Mouse (Mus musculus): ENCODE measurements around the gene Ucn. TPM values are rescaled to one million over a fixed set of nuclear protein-coding genes. Genes with fewer than 3 reads are reported as not detected.
A peak's percentile ranks its signal among the peaks of the same experiment; 100 is the strongest.

The Ucn gene
- total RNA-seq (2015) (not detected in 2 replicates), total RNA-seq (2017) (not detected in 2 replicates)

DNA sequence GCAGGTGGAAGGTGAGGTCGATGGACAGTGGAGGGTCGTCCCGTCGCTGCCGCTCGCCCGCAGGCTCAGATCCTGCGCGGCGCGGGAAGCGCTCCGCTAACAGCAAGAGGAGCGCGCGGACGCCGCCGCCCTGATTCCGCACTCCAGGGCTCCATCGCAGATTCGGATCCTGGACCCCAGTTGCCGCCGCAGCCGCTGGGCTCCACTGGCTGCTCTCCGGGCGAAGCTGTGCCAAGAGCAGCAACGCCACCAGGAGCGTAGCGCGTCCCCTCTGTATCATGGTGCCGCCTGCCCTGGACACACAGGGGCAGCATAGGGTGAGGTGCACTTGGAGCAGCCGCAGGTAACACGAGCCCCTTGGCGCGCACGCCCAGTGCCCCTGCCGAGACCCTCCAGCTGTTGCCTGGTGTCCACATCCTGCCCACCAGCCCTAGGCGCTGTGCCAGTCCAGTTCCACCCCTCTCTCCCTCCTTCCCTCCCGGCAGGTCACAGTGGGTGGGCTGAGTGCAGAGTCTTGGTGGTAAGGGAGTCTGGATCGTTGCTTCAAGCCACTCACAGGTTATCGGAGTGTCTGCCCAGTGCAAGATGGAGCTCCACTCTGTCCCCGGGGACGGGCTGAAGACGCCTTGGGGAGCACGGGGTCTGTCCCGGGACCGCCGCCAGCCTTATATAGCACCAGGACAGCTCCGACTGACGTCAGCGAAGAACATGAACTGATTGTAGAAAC is at the start of gene Ucn:
Ucn (minus strand) TSS at position 589 of the 727 bp plus-strand sequence.
- no peak for ATAC-seq (ENCODE audit: poor library complexity, severe bottlenecking)

DNA sequence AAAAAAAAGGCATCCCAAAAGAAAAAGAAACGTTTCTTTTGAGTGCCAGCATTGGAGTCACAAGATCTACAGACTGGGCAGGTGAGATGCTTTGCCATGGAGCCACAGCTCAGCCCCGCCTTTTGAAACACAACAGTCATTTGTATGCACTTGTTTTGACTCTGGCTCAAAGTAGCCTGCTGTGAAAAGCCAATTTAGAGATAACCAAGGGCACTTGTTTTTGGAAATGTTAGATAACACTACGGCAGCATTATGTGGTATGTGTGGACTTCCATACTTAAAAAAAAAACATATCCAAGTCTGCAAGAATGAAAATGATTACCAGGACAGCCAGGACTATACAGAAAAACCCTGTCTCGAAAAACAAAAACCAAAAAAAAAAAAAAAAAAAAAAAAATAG is 45.0 kb upstream of the Ucn start:
- no peak for ATAC-seq (ENCODE audit: poor library complexity, severe bottlenecking)

DNA sequence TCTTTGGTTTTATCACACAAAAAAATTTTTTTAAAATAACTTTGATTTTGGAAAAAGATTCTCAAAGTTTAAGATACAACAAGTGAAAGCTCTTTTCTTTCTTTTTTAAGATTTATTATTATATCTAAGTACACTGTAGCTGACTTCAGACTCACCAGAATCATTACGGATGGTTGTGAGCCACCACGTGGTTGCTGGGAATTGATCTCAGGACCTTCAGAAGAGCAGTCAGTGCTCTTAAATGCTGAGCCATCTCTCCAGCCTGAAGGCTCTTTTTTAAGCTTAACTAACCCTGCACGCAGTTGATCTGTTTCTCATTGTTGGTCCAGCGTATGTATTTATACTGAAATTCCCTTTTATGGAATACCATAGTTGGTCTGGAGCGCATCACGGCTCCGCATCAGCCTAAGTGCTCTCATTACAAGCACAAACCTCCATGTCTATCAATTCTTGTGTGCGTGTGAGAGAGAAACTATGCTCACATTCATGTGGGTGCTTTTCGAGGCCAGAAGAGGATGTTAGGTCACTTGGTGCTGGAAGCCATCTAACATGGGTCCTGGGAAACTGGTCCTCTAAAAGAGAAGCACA is 42.6 kb upstream of the Ucn start:
- ATAC-seq (ENCODE audit: poor library complexity, severe bottlenecking): no peak

DNA sequence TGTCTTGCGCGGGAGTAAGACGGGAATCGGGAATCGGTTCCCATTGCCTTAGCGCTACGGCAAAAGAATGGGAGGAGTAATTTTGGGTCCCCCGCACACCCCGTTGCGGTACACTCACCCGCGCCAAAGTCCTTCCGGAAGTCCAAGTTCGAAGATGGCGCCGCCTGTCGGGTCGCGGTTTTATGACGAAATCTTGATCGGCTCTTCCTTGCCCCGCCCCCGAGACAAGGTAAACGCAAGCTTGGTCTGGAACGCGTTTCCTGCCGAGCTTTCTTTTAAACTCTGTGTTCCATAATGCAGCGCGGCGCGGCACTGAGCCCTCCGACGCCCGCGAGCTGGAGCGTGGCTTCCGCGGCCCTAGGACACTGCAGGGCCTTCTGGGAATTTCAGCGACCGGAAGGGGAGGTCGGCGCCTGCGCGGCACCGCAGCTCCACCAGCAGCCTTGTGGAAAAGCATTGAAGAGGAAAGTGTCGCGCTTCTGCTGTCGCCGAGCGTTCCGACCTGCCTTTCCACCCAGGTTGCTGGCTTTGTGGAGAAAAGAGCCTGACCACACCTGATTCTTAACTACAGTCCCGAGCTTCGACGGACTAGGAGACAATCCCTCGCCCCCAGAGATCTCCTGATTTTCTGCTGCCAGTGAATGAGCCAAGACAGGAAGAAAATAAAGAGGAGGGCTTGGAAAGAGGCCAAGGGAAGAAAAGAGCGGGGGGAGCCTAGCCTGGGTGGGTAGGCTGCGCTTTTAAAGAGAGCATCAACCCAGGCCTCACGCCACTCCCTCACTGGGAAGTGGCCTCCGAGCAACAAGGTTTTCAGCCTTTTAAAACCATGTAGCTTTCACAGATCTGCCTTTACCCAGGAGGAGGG is 41.4 kb upstream of the Ucn start, which contains the start of the genes Gm29609 and Gtf3c2:
Gm29609 (minus strand) TSS at position 146 of the 865 bp plus-strand sequence.
Gtf3c2 (minus strand) TSS at position 379 of the 865 bp plus-strand sequence.
- peak; percentile 91 for ATAC-seq (ENCODE audit: poor library complexity, severe bottlenecking)

DNA sequence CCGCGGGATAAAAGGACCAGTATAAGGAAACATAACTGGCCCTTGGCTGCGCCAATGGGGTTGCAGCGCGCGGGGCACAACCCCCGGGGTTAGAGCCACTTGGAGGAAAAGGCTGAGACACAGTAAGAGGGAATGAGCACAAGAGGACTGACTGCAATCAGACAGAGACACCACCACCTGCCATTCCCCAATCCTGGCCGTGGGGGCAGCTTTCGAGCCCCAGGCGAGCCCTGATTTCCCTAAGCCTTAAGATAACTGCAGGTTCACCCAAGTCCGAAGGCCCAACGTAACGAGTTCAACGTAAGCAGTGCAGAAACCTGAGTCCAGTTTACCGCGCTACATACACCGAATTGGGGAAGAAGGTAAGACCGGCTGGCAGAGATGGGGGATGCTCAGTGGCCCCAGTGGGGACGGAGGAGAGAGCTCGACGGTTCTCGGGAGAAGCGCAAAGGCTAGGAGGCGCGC is 40.7 kb upstream of the Ucn start:
- ATAC-seq (ENCODE audit: poor library complexity, severe bottlenecking): peak; percentile 38

DNA sequence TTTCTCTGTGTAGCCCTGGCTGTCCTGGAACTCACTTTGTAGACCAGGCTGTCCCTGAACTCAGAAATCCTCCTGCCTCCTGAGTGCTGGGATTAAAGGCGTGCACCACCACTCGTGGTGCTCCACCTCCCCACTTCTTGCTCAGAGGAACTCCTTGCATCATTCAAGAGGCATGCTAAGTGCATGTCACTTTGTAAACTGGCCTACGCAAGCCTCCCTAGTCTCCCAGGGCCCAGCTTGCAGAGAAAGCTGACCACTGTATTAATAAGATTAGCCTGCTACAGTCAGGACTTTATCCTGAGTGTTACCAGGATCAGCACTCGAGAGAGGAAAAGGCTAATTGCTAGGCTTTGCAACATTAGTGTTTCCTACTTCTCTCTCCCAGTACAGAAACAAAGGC is 30.0 kb upstream of the Ucn start:
- no peak for ATAC-seq (ENCODE audit: poor library complexity, severe bottlenecking)

DNA sequence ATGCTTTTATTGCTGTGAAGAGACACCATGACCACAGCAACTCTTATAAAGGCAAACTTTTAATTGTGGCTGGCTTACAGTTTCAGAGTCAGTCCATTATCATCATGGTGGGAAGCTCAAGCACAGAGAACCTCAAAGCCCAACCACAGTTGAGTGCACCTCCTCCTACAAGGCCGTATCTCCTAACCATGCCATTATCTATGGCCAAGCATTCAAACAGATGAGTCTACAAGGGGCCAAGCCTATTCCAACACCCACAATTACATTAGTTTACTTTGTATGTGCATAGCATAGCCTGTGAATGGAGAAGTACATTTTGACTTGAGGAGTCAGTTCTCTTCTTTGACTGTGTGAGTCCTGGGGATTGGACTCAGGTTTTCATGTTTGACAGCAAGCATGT is 26.2 kb upstream of the Ucn start:
- no peak for ATAC-seq (ENCODE audit: poor library complexity, severe bottlenecking)

DNA sequence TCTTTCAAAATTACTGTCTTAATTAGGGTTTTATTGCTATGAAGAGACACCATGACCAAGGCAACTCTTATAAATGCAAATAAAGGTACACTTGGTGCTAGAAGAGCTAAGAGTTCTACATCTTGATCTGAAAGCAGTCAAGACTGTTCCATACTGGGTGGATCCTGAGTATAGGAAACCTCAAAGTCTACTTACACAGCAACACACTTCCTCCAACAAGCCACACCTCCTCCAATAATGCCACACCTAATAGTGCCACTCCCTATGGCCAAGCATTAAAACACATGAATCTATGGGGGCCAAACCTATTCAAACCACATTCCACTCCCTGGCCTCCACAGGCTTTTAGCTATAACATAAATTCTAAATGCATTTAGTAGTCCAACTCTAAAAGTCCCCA is 23.8 kb upstream of the Ucn start:
- 0 out of 2 replicates have a peak, but pooled peaks have one; percentile 38 for ATAC-seq (ENCODE audit: poor library complexity, severe bottlenecking)

DNA sequence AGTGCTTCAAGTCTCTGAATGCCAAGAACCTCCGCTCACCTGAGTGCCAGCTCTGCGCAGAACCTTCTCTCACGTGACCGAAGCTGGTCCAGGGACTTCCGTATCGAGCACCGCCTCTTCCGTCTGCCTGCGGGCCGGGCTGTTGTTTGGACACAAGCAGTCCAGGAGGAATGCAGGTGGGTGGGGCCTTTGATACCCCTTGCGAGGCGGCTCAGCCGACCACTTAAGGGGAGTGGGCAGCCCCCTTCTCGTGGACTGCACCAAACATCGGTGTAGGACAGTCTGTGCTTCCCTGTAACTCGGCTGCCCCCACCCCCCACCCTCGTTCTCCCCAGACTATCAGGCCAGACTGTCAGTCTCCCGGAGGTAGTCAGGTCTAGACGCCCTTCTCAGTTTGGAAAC is 15.5 kb upstream of the Ucn start, which contains the start of gene Mpv17:
Mpv17 (minus strand) TSS at position 100 of the 402 bp plus-strand sequence.
- peak; percentile 99 for ATAC-seq (ENCODE audit: poor library complexity, severe bottlenecking)

DNA sequence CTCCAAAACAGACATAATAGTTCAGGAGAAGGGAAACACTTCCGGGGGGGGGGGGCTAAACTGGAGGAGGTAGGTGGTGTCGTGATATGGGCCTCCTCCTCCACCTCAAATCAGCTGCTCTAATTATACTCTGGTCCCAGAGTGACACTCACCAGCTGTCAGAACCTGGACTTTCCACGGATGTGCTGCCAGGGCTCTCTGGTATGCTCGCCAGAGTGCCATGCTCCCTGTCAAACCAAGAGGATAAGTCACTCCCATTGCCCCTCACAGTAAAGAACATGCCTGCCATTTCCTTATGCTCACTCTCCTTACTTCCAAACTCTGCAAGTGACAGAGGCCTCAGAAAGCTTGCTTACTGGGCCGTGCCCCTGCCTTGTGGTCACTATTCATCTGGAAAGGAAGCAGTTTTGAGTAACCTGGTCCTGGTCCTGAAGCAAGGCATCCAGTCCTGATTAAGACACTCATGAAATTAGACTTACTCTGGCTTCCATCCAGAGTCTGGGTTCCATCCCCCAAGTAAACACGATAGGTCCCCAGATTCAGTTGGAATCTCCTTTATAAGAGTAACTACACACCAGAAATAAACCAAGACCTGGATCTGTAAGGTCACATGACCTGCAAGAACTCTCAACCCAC is 15.0 kb upstream of the Ucn start:
- peak; percentile 17; the same call in 1 of the 2 replicates for ATAC-seq (ENCODE audit: poor library complexity, severe bottlenecking)

DNA sequence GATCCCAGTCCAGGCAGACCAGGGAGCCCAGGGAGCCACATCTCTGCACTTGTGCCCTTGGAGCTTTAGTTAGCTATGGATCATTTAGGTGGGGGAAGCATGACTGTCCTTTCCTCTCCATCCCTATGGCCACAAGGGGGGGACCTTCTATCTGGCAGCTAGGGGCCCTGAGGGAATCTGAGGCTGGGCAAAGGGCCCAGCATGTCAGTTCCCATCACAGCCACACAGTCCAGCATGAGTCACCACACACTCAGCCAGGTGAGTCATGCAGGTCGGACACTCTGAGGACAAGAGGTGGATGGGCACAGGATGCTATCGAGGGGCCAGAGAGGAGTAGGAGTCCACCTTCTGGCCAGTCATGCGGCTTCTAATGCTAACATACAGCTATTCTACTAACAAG is 13.1 kb upstream of the Ucn start:
- no peak for ATAC-seq (ENCODE audit: poor library complexity, severe bottlenecking)

DNA sequence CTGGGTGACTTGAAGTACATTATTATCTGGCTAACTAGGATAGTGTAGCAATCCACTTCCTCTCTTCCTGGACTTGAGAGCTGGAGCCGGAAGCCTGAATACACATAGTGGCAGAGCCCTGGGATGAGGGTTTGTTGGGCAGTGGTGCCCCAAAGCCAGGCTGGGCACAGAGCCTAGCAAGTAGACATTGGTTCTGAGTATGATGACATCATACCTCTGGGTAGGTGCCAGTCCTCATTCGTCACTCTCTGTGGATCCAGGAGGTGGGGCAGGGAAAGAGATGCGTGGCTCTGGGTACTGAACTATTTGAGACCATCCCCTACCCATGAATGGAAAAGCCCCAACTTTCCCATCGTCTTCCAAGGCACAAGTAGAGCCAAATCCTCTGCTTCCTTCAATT is 11.2 kb upstream of the Ucn start:
- no peak for ATAC-seq (ENCODE audit: poor library complexity, severe bottlenecking)

DNA sequence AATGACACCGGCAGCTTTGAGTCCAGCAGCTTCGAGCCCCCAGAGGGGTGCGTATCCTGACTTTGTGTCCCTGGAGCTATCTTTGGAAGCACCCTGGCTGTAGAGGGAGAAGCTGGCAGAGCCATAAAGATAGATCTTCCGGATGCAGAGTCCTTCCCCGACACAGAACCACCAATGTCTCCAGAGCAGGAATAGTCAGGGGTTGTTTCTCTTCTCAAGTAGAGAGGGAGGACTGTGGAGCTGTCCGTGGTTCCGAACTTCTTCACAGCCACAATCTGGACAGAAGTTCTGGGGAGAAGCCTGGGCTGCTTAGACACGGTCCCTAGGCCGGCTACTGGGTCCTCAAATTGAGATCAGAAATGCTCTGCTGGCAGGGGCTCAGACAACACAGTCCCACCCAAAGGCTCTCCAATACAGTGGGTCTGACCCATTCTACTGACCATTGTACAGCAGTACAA is 368 bp upstream of the Ucn start:
- ATAC-seq (ENCODE audit: poor library complexity, severe bottlenecking): no peak

DNA sequence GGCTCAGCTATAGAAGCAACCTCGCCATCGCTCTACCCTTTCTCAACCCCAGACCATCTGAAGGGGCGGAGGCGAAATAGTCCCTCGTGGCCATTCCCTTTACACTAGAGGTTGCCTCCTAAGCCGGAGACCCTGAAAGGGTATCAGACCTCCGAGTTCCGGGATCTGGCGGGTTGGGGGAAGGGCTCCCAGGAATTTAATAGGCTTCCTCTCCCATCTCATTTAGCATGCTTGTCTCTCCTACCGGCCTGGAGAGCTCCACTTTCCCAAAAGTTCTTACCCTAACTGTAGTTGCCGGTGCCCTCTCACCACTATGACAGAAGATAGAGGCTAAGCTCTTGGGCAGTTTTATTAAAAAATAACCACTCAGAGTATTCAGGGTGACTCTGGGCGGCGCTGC is 971 bp downstream of the Ucn start:
- no peak for ATAC-seq (ENCODE audit: poor library complexity, severe bottlenecking)

DNA sequence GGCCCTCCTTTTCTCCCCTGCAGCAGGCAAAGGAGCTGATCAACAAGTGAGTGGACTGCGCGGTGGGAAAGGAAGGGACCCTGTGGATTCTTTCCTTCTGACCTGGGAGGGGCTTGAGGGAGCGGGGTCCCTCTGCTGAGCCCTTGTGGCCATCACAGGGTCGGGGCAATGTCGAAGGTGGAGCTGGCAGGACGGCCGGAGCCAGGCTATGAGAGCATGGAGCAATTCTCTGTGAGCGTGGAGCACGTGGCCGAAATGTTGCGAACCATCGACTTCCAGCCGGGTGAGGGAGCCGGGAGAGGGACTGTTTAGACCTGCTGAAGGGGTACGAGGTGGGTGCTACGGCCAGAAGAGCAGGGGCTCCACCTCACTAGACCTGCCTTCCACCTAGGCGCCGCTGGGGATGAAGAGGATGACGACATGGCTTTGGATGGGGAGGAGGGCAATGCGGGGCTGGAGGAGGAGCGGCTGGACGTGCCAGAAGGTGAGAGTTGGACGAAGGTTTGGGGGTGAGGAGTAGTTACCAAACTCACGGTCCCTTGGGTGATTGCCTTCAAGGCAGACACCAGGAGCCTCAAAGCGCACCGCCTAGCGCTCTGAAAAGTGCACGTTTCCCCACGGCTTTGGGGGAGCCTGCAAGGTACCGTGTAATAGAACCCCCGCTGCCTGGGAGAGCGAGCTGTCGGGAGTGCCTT is 1.8 kb downstream of the Ucn start:
- no peak for ATAC-seq (ENCODE audit: poor library complexity, severe bottlenecking)

DNA sequence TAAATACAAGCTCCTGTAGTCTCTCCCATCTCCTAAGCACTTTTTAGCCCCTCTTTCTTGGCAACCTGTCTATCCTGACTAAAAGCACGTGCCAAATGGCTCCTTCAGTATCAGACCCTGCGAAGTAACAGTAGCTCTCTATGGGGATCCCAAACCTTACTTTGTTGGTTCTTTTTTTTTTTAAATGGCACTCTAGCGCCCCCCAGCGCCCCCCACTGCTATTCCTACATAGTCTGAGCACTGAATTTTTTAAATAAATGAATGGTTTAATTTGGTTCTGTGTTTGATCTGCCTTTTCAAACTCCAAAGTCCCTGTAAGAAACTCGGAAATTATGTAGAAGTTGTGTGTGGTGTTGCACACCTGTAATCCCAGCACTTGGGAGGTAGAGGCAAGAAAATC is 12.6 kb downstream of the Ucn start:
- ATAC-seq (ENCODE audit: poor library complexity, severe bottlenecking): no peak

DNA sequence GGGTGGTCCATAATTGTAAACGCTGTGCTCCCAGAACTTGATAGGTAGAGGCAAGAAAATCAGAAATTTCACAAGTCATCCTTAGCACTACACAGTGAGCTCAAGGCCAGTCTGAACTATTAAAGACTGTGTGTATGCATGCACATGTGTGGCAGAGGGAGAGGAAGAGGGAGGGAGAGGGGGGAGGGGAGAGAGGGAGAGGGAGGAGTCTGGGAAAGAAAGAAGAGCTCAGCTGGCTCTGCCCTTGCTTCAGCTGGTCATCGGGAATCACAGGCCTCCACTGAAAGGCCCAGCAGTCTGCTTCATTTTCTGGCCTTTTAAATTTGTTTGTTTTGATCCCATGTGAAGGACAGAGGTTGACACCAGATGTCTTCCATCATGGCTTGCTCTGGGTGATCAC is 15.1 kb downstream of the Ucn start:
- no peak for ATAC-seq (ENCODE audit: poor library complexity, severe bottlenecking)

DNA sequence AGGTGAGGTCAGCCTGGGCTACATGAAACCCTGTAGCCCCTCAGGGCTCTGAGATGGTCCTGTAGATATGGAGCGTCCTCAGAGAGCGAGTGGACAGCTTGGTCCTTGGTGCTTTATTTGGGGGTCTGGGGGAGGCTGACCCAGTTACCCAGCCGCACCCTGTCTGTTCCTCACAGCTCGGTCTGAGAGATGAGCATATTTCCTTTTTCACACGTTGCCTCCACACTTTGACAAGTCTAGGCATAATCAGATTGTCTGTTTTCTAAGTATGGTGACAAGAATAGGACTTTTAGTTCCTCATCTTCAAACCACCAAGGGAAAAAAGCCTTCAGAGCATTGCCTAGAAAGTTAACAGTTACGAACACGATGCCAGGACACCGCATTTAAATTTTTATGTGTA is 17.5 kb downstream of the Ucn start:
- no peak for ATAC-seq (ENCODE audit: poor library complexity, severe bottlenecking)

DNA sequence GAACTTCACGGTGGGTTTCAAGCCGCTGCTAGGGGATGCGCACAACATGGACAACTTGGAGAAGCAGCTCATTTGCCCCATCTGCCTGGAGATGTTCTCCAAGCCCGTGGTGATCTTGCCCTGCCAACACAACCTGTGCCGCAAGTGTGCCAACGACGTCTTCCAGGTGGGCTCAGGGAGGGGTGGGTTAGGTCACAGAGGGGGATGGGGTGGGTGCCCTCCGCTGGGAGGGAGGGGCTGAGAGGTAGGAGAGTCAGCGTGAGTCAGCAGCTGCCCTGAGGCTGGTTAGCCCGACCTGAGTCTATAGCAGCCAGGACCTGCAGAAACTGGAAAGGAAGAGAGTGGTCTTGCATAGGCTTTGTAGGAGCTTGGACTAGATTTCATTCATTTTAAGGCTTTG is 21.7 kb downstream of the Ucn start:
- ATAC-seq (ENCODE audit: poor library complexity, severe bottlenecking): no peak

DNA sequence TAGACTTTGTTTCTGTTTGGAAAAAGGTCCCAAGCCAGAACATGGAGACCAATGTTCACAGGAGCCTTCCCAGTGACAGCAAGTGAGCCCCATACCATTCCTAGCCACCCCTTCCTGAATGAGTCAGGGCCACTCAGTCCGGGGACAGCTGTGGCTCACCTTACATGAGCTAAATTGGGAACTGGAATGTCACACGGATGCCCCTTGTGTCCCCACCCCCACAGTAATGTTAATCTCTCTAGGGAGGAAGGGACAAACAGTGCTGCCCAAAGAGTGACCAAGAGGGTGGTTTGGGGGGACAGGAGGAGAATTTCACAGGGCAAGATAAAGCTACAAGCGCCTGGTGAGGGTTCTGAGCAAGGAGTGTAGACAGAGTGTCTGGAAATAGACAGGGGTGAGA is 22.3 kb downstream of the Ucn start, which contains the start of gene Trim54:
Trim54 (plus strand) TSS at position 359 of the 400 bp plus-strand sequence.
- no peak for ATAC-seq (ENCODE audit: poor library complexity, severe bottlenecking)

All from megakaryocyte, adult 5-6 weeks (primary cell).